Mouse (Mus musculus) forebrain, embryonic 13.5 days (tissue): ENCODE measurements around the gene Fbxl18. TPM values are rescaled to one million over a fixed set of nuclear protein-coding genes. Genes with fewer than 3 reads are reported as not detected.
A peak's percentile ranks its signal among the peaks of the same experiment; 100 is the strongest.

Experiments
- ATAC-seq: fragments of 200-750 bp; cut with Nextera tagmentation; 2 replicates; pipeline ENCODE4 v1.8.0; 2017
- H3K27ac ChIP-seq: fragments of 300-500 bp; sonication (generic); 2 replicates; pipeline ENCODE4 v1.5.1; 2015; ENCODE audit warnings: inconsistent platforms, mild to moderate bottlenecking, moderate library complexity
- H3K27me3 ChIP-seq: fragments of 300-500 bp; sonication (generic); 2 replicates; pipeline ENCODE4 v1.6.1; 2015; ENCODE audit warnings: mild to moderate bottlenecking, inconsistent platforms
- H3K36me3 ChIP-seq: fragments of 300-500 bp; sonication (generic); 2 replicates; pipeline ENCODE4 v1.6.1; 2015; ENCODE audit warnings: mild to moderate bottlenecking, inconsistent platforms; ENCODE audit not compliant: poor library complexity, severe bottlenecking
- H3K4me1 ChIP-seq: fragments of 300-500 bp; sonication (generic); 2 replicates; pipeline ENCODE4 v1.6.1; 2015; ENCODE audit warnings: inconsistent platforms
- H3K4me2 ChIP-seq: fragments of 300-500 bp; sonication (generic); 2 replicates; pipeline ENCODE4 v1.6.1; 2015; ENCODE audit warnings: inconsistent platforms, mild to moderate bottlenecking, moderate library complexity
- H3K4me3 ChIP-seq: fragments of 300-500 bp; sonication (generic); 2 replicates; pipeline ENCODE4 v1.5.1; 2015; ENCODE audit warnings: mild to moderate bottlenecking, inconsistent platforms
- H3K9ac ChIP-seq: fragments of 300-500 bp; sonication (generic); 2 replicates; pipeline ENCODE4 v1.6.1; 2015; ENCODE audit warnings: mild to moderate bottlenecking, inconsistent platforms
- H3K9me3 ChIP-seq: fragments of 300-500 bp; sonication (generic); replicated peaks from 2 replicates; pipeline ENCODE4 v1.6.1; 2016; ENCODE audit warnings: inconsistent platforms
- WGBS: fragments of 180-500 bp; shearing (Covaris S2); methylation state at CpG from one replicate; pipeline ENCODE4 v1.1.7; 2015; 5-methylcytosine and 5-hydroxymethylcytosine counted together
- polyA plus RNA-seq: library from polyadenylated mRNA; unstranded; fragments of >200 nt; fragmentation: Nextera tagmentation; extraction: Ambion mirVana; gene quantifications from 2 replicates; pipeline ENCODE4 v1.2.1, GENCODE M21; 2015

Gene Fbxl18
- polyA plus RNA-seq, 1 experiment from 2014 or later, result 30.7 TPM

DNA sequence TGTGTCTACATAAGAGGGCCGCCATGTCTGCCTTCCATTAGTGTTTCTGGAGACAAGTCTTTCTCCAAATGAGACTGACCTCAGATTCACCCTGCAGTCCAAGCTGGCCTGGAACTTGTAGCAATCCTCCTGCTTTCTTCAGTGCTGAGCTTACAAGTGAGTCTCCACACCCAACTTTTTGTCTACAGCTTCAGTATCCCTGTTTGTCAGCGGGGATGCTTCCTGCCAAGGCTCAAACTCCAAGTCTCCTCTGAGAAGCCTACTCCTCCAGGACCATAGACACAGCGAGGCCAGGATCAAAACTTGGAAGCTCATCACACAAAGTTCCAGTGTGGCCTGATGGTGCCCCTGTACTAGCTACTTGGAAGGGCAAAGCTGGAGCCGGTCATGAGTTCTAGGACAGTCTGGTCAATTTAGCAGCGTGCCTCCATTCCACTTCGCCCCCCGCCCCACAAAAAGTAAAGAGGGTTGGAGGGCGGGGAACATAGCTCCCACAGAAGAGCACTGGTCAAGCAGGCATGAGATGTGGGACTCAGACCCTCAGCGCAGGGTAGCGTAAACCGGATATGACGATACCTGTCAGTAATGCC, 32.2 kb upstream of the Fbxl18 start:
- WGBS, result 94% methylated on average over 12 of the region's 12 CpGs
- no peak overlapping the region for H3K4me2 ChIP-seq

DNA sequence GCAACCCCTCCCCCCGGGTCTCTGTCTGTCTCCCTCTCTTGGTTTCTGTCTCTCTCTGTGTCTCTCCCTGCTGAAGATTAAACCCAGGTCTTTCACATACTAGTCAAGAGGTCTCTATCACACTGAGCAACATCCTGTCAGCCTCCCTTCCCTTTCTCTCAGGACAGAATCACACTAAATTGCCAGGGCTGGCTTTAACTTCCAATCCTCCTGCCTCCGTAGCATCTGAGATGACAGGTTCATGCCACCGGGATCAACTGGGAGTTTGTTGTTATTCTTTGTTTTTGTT, 31.7 kb upstream of the Fbxl18 start:
- H3K27me3 ChIP-seq, result peaks cover 12% of the 10 kb centered on the region; the same call in 1 of the 2 replicates
- no peak overlapping the region for H3K27ac ChIP-seq
- H3K4me1 ChIP-seq, result peaks cover 11% of the 10 kb centered on the region; the same call in 1 of the 2 replicates
- H3K9ac ChIP-seq, result no peak overlapping the region
- WGBS, result 52% methylated on average over 3 of the region's 3 CpGs
- H3K9me3 ChIP-seq, result no peaks in the 10 kb centered on the region
- no peak for ATAC-seq
- H3K4me3 ChIP-seq, result no peak overlapping the region
- H3K36me3 ChIP-seq, result no peaks in the 10 kb centered on the region
- no peak overlapping the region for H3K4me2 ChIP-seq

More for the DNA sequence above, 32.2 kb upstream of the Fbxl18 start:
- ATAC-seq, result no peak
- Histone ChIP-seq H3K9ac (no peak overlapping the region), H3K9me3 (no peaks in the 10 kb centered on the region), H3K4me3 (no peak overlapping the region), H3K36me3 (no peaks in the 10 kb centered on the region), H3K27ac (no peak overlapping the region), H3K4me1 (peaks cover 17% of the 10 kb centered on the region; the same call in 1 of the 2 replicates), H3K27me3 (peaks cover 12% of the 10 kb centered on the region; the same call in 1 of the 2 replicates)

DNA sequence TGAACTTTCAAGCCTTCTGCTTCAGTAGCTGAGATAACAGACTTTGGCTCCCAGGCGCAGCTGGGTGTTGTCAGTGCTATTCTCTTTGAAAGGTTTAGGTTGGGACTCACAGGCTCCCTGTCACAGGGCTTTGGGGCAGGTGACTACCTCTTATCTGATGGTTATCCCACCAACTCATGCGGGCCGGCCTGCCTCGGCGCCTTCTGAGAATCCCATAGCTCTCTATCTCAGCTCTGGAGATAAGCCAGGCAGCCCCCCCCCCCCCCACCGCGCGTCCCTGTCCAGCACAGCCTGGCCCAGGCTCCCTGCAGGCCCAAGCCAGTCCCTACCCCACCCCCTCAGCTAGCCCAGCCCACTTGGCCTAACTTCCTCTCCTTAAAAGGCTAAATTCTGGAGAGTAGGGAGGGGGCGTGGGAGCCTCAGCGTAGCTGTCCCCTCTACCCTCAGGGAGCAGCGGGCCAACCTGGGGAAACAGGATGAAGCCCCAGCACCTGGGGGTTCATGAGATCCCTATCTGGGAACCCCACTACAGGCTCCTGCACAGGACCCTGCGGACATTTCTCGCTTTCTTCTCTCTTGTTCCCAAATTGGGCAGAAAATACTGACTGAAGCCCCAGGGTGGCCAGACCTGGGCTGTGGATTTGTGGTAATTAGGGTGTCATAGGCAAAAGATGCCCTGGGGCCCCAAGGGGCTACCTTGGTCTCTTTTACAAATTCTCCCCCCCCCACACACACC, 31.2 kb upstream of the Fbxl18 start:
- H3K9me3 ChIP-seq, result no peaks in the 10 kb centered on the region
- peaks cover 12% of the 10 kb centered on the region; the same call in 1 of the 2 replicates for H3K27me3 ChIP-seq
- no peaks in the 10 kb centered on the region for H3K36me3 ChIP-seq
- H3K9ac ChIP-seq, result no peak overlapping the region; the same call in 1 of the 2 replicates
- peak; percentile 48; the same call in 1 of the 2 replicates for ATAC-seq
- H3K4me2 ChIP-seq, result no peak overlapping the region
- no peak overlapping the region for H3K27ac ChIP-seq
- H3K4me1 ChIP-seq, result peaks cover 11% of the 10 kb centered on the region; the same call in 1 of the 2 replicates
- WGBS, result 13% methylated on average over 13 of the region's 13 CpGs
- H3K4me3 ChIP-seq, result no peak overlapping the region

DNA sequence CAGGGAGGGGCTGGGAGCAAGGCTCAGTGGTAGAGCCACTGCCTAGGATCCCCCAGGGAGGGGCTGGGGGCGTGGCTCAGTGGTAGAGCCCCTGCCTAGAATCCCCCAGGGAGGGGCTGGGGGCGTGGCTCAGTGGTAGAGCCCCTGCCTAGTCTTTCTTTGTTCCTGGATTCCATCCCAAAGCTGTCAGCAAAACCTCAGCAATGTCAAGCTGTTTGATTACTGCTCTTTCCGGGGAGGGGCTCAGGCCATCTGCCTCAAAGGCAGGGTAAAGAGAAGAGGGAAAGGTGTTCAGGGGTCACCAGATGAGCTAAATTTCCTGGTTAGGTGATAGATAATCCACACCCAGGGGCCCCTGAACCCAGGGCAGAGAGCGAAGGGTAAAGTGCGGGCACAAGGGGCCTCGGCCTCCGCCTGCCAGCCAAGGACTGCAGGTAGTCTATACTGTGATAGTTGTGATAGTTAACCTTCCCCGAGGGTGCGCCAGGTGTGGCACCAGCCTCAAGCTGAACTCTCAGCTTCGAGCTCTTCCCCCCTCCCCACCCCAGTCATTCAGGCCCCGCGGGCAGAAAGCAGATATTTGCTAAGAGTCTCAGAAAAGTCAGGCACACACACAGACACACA, 29.2 kb upstream of the Fbxl18 start:
- Histone ChIP-seq H3K36me3 (no peaks in the 10 kb centered on the region), H3K27ac (no peak overlapping the region), H3K4me3 (no peak overlapping the region), H3K9ac (no peak overlapping the region), H3K4me1 (peaks cover 11% of the 10 kb centered on the region; the same call in 1 of the 2 replicates), H3K4me2 (no peak overlapping the region), H3K9me3 (no peaks in the 10 kb centered on the region), H3K27me3 (peaks cover 9% of the 10 kb centered on the region; the same call in 1 of the 2 replicates)
- WGBS, result 76% methylated on average over 12 of the region's 12 CpGs
- no peak for ATAC-seq

DNA sequence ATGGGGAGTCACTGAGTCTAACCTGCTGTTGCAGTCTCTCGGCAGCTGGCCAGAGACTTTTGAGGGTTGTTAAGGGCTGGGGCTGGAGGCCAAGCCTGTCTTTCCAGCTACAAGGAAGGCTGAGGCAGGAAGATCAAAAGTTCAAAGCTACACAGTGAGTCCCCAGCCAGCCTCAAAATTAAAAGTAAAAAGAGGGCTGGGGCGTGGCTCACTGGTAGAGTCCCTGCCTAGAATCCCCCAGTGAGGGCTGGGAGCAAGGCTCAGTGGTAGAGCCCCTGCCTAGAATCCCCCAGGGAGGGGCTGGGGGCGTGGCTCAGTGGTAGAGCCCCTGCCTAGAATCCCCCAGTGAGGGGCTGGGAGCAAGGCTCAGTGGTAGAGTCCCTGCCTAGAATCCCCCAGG, 28.6 kb upstream of the Fbxl18 start:
- H3K27ac ChIP-seq, result no peak overlapping the region
- no peak overlapping the region for H3K9ac ChIP-seq
- H3K27me3 ChIP-seq, result peaks cover 7% of the 10 kb centered on the region; the same call in 1 of the 2 replicates
- no peak overlapping the region for H3K4me3 ChIP-seq
- peaks cover 9% of the 10 kb centered on the region; the same call in 1 of the 2 replicates for H3K4me1 ChIP-seq
- 76% methylated on average over 3 of the region's 3 CpGs for WGBS
- H3K4me2 ChIP-seq, result no peak overlapping the region
- no peaks in the 10 kb centered on the region for H3K9me3 ChIP-seq
- H3K36me3 ChIP-seq, result no peaks in the 10 kb centered on the region
- ATAC-seq, result no peak

DNA sequence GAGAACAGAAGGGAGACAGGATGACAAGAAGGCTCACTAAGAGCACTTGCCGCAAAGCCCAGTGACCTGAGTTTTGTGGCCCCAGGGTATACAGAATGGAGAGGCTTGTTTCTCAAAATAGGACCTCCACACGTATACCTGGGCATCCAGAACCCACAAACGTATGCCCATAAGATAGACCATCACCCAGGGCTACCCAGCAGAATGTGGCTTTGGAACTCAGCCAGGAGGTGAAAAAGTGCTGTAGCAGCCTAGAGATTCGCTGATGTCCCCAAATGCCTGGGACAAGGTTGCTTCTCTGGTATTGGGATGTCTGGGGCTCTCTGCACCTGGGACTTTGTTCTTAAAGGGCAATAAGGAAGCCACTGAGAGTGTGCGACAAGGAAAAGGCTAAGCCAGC, 27.0 kb upstream of the Fbxl18 start:
- no peak for ATAC-seq
- 83% methylated on average over 5 of the region's 5 CpGs for WGBS
- Histone ChIP-seq H3K4me3 (no peak overlapping the region), H3K9ac (no peak overlapping the region), H3K4me1 (peaks cover 8% of the 10 kb centered on the region; the same call in 1 of the 2 replicates), H3K27me3 (no peaks in the 10 kb centered on the region), H3K4me2 (no peak overlapping the region), H3K36me3 (no peaks in the 10 kb centered on the region), H3K9me3 (no peaks in the 10 kb centered on the region), H3K27ac (no peak overlapping the region)

DNA sequence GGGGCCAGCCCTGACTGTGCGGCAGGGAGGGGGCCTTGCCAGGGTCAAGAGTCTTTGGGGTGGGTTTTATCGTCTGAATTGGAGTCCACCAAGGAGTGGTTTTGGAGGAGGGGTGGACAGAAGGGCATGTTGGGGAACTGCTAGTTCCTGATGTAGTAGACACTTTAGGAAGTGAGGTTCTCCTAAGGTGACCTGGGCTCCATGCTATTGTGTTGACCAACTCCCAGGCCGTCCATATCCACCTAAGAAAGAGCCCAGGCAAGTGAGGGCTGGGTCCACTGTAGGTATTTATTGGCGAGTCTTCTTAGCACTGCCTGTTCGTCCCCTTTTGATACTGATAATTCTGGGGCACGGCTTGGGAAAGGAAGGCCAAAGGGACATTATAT, 25.8 kb upstream of the Fbxl18 start:
- no peak overlapping the region for H3K4me3 ChIP-seq
- H3K36me3 ChIP-seq, result no peaks in the 10 kb centered on the region
- 85% methylated on average over 6 of the region's 6 CpGs for WGBS
- H3K4me1 ChIP-seq, result 0 out of 2 replicates have a peak, but pooled peaks cover under 1% of the 10 kb centered on the region
- H3K9ac ChIP-seq, result no peak overlapping the region
- H3K9me3 ChIP-seq, result no peaks in the 10 kb centered on the region
- H3K27ac ChIP-seq, result no peak overlapping the region
- no peak for ATAC-seq
- H3K4me2 ChIP-seq, result no peak overlapping the region
- H3K27me3 ChIP-seq, result no peaks in the 10 kb centered on the region

DNA sequence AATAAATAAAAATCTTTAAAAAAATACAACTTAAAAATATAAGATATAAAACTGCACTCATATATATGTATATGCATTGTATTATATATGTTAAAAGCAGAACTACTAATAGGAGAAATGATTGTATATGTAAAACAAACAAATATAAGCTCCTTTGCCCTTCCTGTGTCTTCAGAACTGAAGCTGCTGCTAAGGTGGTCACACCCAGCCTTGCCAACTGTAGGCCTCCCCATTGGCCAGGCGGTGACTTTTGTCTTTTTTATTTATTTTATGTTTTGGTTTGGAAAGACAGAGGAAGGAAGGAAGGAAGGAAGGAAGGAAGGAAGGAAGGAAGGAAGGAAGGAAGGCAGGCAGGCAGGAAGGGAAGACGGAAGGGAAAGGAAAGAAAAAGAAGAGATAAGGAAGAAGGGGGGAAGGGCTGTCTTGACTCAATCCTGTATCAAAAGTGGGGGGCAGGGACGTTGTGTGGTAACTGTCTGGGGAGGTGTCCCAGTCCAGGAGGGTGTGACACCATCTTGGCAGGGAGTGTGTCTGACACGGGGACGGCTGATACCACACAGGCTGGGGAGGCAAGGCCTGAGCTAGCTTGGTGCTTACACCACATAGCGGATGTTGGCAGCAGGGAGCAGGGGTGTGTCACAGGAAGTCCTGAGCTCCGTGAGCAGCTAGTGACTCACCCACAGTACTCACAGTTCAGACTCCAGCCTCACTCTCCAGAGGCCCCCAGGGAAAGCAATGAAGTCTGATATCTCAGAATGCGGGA, 25.3 kb upstream of the Fbxl18 start:
- no peaks in the 10 kb centered on the region for H3K9me3 ChIP-seq
- H3K27me3 ChIP-seq, result no peaks in the 10 kb centered on the region
- WGBS, result 73% methylated on average over 8 of the region's 8 CpGs
- no peak overlapping the region for H3K9ac ChIP-seq
- no peak overlapping the region for H3K4me2 ChIP-seq
- no peaks in the 10 kb centered on the region for H3K36me3 ChIP-seq
- H3K27ac ChIP-seq, result no peak overlapping the region
- H3K4me3 ChIP-seq, result no peak overlapping the region
- no peaks in the 10 kb centered on the region for H3K4me1 ChIP-seq
- ATAC-seq, result no peak

DNA sequence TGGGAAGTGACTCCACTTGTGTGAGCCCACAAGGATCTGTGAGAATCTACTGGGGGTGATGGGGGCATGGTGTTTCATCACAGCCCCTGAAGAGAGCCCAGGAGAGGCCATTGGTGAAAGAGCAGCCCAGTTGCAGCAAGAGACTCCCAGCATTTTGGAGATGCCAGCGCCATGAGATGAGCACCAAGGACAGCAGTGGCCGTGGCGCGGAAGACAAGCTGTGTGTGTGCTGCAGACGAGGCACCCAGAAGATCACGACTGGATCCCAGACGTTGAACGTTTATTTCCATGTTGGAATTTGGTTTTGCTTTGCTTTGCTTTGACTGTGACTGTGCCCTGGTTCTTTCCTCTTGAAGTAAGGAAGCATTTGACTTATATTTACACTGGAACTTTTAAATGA, 22.2 kb upstream of the Fbxl18 start:
- H3K9me3 ChIP-seq, result no peaks in the 10 kb centered on the region
- no peak overlapping the region for H3K27ac ChIP-seq
- WGBS, result 91% methylated on average over 8 of the region's 8 CpGs
- ATAC-seq, result no peak
- no peak overlapping the region for H3K9ac ChIP-seq
- H3K4me2 ChIP-seq, result no peak overlapping the region
- H3K4me1 ChIP-seq, result no peaks in the 10 kb centered on the region
- H3K4me3 ChIP-seq, result no peak overlapping the region
- no peaks in the 10 kb centered on the region for H3K36me3 ChIP-seq
- H3K27me3 ChIP-seq, result no peaks in the 10 kb centered on the region

DNA sequence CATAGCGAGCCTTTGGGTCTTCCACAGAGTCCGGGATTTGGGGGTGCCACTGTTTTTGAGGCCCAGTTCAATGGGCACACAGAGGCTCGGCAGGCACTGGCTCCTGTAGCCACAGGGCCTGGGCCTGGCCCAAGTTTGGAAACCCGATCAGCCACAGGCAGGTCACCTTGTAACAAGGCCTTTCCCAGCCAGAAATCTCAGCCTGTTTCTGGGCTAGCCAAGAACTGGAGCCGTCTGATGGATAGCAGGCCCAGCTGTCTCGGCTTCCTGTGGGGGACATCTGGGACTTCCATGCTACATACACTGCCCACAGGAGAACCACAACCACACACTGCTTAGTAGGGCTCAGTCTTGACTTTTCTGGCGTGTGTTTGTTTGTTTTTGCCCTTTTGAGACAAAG, 21.4 kb upstream of the Fbxl18 start:
- H3K4me2 ChIP-seq, result no peak overlapping the region
- WGBS, result 89% methylated on average over 7 of the region's 7 CpGs

DNA sequence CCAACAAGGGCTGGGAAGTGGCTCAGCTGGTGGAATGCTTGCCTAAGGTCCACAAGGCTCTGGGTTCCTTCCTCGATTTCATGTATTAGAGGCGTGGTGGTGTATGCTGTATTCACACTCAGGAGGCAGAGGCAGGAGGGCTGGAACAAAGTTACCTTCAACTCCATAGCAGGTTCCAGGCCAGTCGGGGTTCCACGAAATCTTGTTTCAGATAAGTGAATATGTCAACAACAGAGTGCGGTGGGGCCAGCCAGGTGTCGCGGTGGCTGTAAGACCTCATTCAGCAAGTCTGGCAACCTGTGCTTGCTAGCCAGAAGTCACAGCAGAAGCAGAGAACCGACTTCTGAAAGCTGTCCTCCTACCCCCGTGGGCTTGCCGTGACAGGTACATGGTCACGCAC, 20.0 kb upstream of the Fbxl18 start:
- WGBS, result 92% methylated on average over 11 of the region's 11 CpGs
- ATAC-seq, result no peak

More for the DNA sequence above, 21.4 kb upstream of the Fbxl18 start:
- Histone ChIP-seq H3K9ac (no peak overlapping the region), H3K36me3 (no peaks in the 10 kb centered on the region), H3K4me3 (no peak overlapping the region), H3K27me3 (no peaks in the 10 kb centered on the region), H3K9me3 (no peaks in the 10 kb centered on the region), H3K4me1 (no peaks in the 10 kb centered on the region), H3K27ac (no peak overlapping the region)
- ATAC-seq, result no peak

DNA sequence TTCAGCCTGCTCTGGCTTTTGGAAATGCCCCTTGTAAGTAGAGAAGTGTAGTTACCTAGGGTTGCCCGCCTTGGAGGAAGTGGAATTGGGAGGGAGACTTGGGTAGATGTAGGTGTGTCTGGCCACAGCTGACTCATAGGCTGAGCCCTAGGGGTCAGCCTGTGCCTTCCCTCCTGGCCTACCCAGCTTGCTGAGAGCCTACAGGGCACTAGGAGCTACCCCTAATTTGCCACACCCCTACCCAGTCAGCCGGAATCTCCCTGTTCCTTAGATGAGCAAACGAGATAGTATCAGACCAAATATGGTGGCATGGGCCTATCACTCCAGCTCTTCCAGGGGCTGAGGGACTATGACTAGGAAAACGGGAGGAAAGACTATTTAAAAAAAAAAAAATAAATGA, 17.5 kb upstream of the Fbxl18 start:
- no peaks in the 10 kb centered on the region for H3K36me3 ChIP-seq
- H3K9ac ChIP-seq, result no peak overlapping the region
- H3K27ac ChIP-seq, result no peak overlapping the region
- H3K4me2 ChIP-seq, result no peak overlapping the region
- H3K4me3 ChIP-seq, result no peak overlapping the region
- no peak for ATAC-seq
- no peaks in the 10 kb centered on the region for H3K27me3 ChIP-seq
- 79% methylated on average over 4 of the region's 4 CpGs for WGBS
- H3K9me3 ChIP-seq, result no peaks in the 10 kb centered on the region
- peaks cover 20% of the 10 kb centered on the region for H3K4me1 ChIP-seq

More for the DNA sequence above, 20.0 kb upstream of the Fbxl18 start:
- Histone ChIP-seq H3K27ac (no peak overlapping the region), H3K4me1 (no peaks in the 10 kb centered on the region), H3K36me3 (no peaks in the 10 kb centered on the region), H3K27me3 (no peaks in the 10 kb centered on the region), H3K9me3 (no peaks in the 10 kb centered on the region), H3K4me2 (no peak overlapping the region), H3K4me3 (no peak overlapping the region), H3K9ac (no peak overlapping the region)
